Mouse (Mus musculus): ENCODE results near the gene Gabrd.

Gene Gabrd

GRCm38 (mm10) chr4:155381974-155382373 is 15.9 kb downstream of the Gabrd start:
- DNase-seq, result no peak

GRCm38 (mm10) chr4:155371797-155372735 is 25.8 kb downstream of the Gabrd start:
- no peak for DNase-seq

GRCm38 (mm10) chr4:155370737-155371715 is 26.9 kb downstream of the Gabrd start:
- no peak for DNase-seq

- peak; percentile 75 for DNase-seq
Observed at GRCm38 (mm10) chr4:155368684-155369083, 29.2 kb downstream of the Gabrd start.

GRCm38 (mm10) chr4:155367739-155368138 is 30.2 kb downstream of the Gabrd start:
- no peak for DNase-seq

- DNase-seq, result no peak
Observed at GRCm38 (mm10) chr4:155366784-155367183, 31.1 kb downstream of the Gabrd start.

- no peak for DNase-seq
Observed at GRCm38 (mm10) chr4:155362443-155362842, 35.5 kb downstream of the Gabrd start.

- DNase-seq, result peak; percentile 76
Observed at GRCm38 (mm10) chr4:155361303-155361791, 36.6 kb downstream of the Gabrd start, which contains the start of gene Prkcz. Prkcz (minus strand) TSS chr4:155361361.

GRCm38 (mm10) chr4:155360856-155361255 is 37.1 kb downstream of the Gabrd start:
- no peak for DNase-seq

GRCm38 (mm10) chr4:155359560-155360464 is 38.1 kb downstream of the Gabrd start:
- no peak for DNase-seq

GRCm38 (mm10) chr4:155357601-155358000 is 40.3 kb downstream of the Gabrd start:
- peak; percentile 42 for DNase-seq

- no peak for DNase-seq
Observed at GRCm38 (mm10) chr4:155356354-155356753, 41.6 kb downstream of the Gabrd start.

- DNase-seq, result no peak
Observed at GRCm38 (mm10) chr4:155354546-155354945, 43.4 kb downstream of the Gabrd start.

- no peak for DNase-seq
Observed at GRCm38 (mm10) chr4:155354035-155354434, 43.9 kb downstream of the Gabrd start.

- DNase-seq, result no peak
Observed at GRCm38 (mm10) chr4:155352581-155352980, 45.3 kb downstream of the Gabrd start.

GRCm38 (mm10) chr4:155346350-155346749 is 51.6 kb downstream of the Gabrd start:
- DNase-seq, result no peak

GRCm38 (mm10) chr4:155345608-155345953 is 52.3 kb downstream of the Gabrd start:
- peak; percentile 84 for DNase-seq

- peak; percentile 48 for DNase-seq
Observed at GRCm38 (mm10) chr4:155344716-155345607, 53.0 kb downstream of the Gabrd start.

- DNase-seq, result no peak
Observed at GRCm38 (mm10) chr4:155344299-155344600, 53.7 kb downstream of the Gabrd start.

- DNase-seq, result peak; percentile 15
Observed at GRCm38 (mm10) chr4:155343415-155344298, 54.3 kb downstream of the Gabrd start.

Measured in retina, postnatal 1 day (tissue).